Mouse (Mus musculus) cerebellum, postnatal 25 days (tissue): ENCODE results near the gene Klhdc4.
A peak's percentile ranks its signal among the peaks of the same experiment; 100 is the strongest.

ENCODE experiments used
- DNase-seq, 2 experiments: peaks; one replicate each; pipeline ENCODE4 v3.0.0; 2021; ENCODE audit warnings: mixed read lengths in 2 of 2

Klhdc4 gene

GRCm38 (mm10) chr8:121849303-121849702 is 19.9 kb upstream of the Klhdc4 start:
- no peak for DNase-seq

- DNase-seq = no peak
Observed at GRCm38 (mm10) chr8:121848495-121848894, 19.1 kb upstream of the Klhdc4 start.

GRCm38 (mm10) chr8:121847987-121848386 is 18.6 kb upstream of the Klhdc4 start:
- DNase-seq = no peak

- DNase-seq = no peak
Observed at GRCm38 (mm10) chr8:121847261-121847822, 18.0 kb upstream of the Klhdc4 start.

- no peak for DNase-seq
Observed at GRCm38 (mm10) chr8:121846815-121847214, 17.4 kb upstream of the Klhdc4 start.

- DNase-seq = no peak
Observed at GRCm38 (mm10) chr8:121844765-121845164, 15.4 kb upstream of the Klhdc4 start.

GRCm38 (mm10) chr8:121843184-121843733 is 13.9 kb upstream of the Klhdc4 start:
- DNase-seq = no peak

GRCm38 (mm10) chr8:121842064-121842955 is 12.9 kb upstream of the Klhdc4 start:
- DNase-seq = no peak

GRCm38 (mm10) chr8:121841242-121841641 is 11.9 kb upstream of the Klhdc4 start:
- DNase-seq = peak; percentile 92 to 93

- peak; percentile 77 to 89 for DNase-seq
Observed at GRCm38 (mm10) chr8:121832503-121832902, 3.1 kb upstream of the Klhdc4 start.

GRCm38 (mm10) chr8:121832061-121832460 is 2.7 kb upstream of the Klhdc4 start:
- DNase-seq = no peak

GRCm38 (mm10) chr8:121829777-121830362 is 501 bp upstream of the Klhdc4 start:
- no peak for DNase-seq

GRCm38 (mm10) chr8:121828376-121829023 is 869 bp downstream of the Klhdc4 start:
- DNase-seq = no peak

- DNase-seq = no peak
Observed at GRCm38 (mm10) chr8:121827726-121828125, 1.6 kb downstream of the Klhdc4 start.

GRCm38 (mm10) chr8:121821770-121822169 is 7.6 kb downstream of the Klhdc4 start:
- no peak for DNase-seq

GRCm38 (mm10) chr8:121821320-121821719 is 8.0 kb downstream of the Klhdc4 start:
- DNase-seq = no peak

- no peak for DNase-seq
Observed at GRCm38 (mm10) chr8:121820840-121821239, 8.5 kb downstream of the Klhdc4 start.

GRCm38 (mm10) chr8:121818226-121818625 is 11.1 kb downstream of the Klhdc4 start:
- peak in 1 of 2 experiments; percentile 9 for DNase-seq

GRCm38 (mm10) chr8:121811931-121812570 is 17.3 kb downstream of the Klhdc4 start:
- no peak for DNase-seq

GRCm38 (mm10) chr8:121811502-121811901 is 17.9 kb downstream of the Klhdc4 start:
- DNase-seq = no peak

- DNase-seq = no peak
Observed at GRCm38 (mm10) chr8:121809524-121810155, 19.7 kb downstream of the Klhdc4 start.

- DNase-seq = no peak
Observed at GRCm38 (mm10) chr8:121808032-121808431, 21.3 kb downstream of the Klhdc4 start.
